12 mouse cellular contexts compared by ENCODE assay signal in the genomic region with DNA sequence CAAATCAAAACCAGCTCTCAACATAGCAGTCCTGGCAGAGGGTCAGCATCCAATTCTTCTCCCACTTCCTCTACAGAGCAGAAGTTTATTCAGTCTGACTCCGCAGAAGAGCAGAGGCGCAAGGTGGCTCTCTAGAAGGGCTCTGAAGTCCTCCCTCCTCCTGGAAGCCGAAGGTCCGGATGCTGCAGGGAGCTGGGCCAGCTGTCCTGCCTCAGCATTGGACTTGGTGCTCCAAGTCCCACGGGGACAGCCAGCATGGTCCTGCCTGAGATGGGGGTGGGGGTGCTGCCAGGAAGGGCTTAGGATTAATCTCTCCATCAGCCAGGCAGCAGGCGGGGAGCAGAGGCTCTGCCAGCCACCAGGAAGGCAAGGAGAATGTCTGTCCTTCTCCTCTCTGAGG. TPM values are rescaled to one million over a fixed set of nuclear protein-coding genes. Genes with fewer than 3 reads are reported as not detected.
A peak's percentile ranks its signal among the peaks of the same experiment; 100 is the strongest.
DNase-seq lines count a peak whose midpoint lies in the region; ATAC-seq and TF ChIP-seq lines count a peak whose summit lies in the region.
"Had no signal": no experiment of that assay in that cellular context is flagged by ENCODE, and none has a peak within 500 bp of the region (broad histone marks: within the 10 kb centered on the region; RNA-seq: fewer than 3 reads in every experiment).

A gene (minus strand): TSS at position 303 of the 400 bp plus-strand sequence.

- intact Hi-C loops in left cerebral cortex, postnatal 25 days (cut with DNase I): no loop called here

- no peak within 1 kb of the TSS for H3K4me2 ChIP-seq in hindbrain, embryonic 14.5 days (replicated peaks)
- H3K4me2 ChIP-seq: hindbrain, embryonic 15.5 days; liver, embryonic 12.5 days had no signal

- peak within 1 kb of the TSS; percentile 57 for H3K27ac ChIP-seq in hindbrain, embryonic 10.5 days
- no peak within 1 kb of the TSS for H3K27ac ChIP-seq in hindbrain, embryonic 14.5 days
- H3K27ac ChIP-seq: hindbrain, embryonic 15.5 days; liver, embryonic 12.5 days had no signal

- no peak for TF ChIP-seq POLR2A in brain, embryonic 14.5 days (IDR thresholded peaks at IDR 0.05; ENCODE audit: borderline replicate concordance, extremely low read depth, insufficient read depth, insufficient read length, poor library complexity, severe bottlenecking)

- TF ChIP-seq CTCF in brain, embryonic 14.5 days (IDR thresholded peaks at IDR 0.05; ENCODE audit: borderline replicate concordance, extremely low read depth, insufficient read depth, insufficient read length): no peak

- H3K27me3 ChIP-seq in hindbrain, embryonic 10.5 days (ENCODE audit: insufficient read depth, poor library complexity, severe bottlenecking): peaks cover 55% of the 10 kb centered on the region
- peaks cover 12% of the 10 kb centered on the region for H3K27me3 ChIP-seq in hindbrain, embryonic 14.5 days (ENCODE audit: control insufficient read depth, insufficient read depth, low read length)

- H3K9me3 ChIP-seq in hindbrain, embryonic 10.5 days: no peaks in the 10 kb centered on the region
- no peaks in the 10 kb centered on the region for H3K9me3 ChIP-seq in hindbrain, embryonic 14.5 days (ENCODE audit: control insufficient read depth, low read length)
- H3K9me3 ChIP-seq: hindbrain, embryonic 15.5 days; liver, embryonic 12.5 days had no signal

- no peaks in the 10 kb centered on the region for H3K36me3 ChIP-seq in hindbrain, embryonic 10.5 days
- H3K36me3 ChIP-seq in hindbrain, embryonic 14.5 days (replicated peaks; ENCODE audit: control insufficient read depth, insufficient read depth): no peaks in the 10 kb centered on the region
- H3K36me3 ChIP-seq: hindbrain, embryonic 15.5 days; liver, embryonic 12.5 days had no signal

- no peak for DNase-seq in hindbrain, embryonic 10.5 days (ENCODE audit: low spot score)
- DNase-seq in hindbrain, embryonic 14.5 days (ENCODE audit: low spot score): no peak
- peak; percentile 5 for DNase-seq in brain, embryonic 14.5 days (ENCODE audit: low read depth)
- peak; percentile 10 to 39 for DNase-seq in gastrocnemius, adult 8-10 months (ENCODE audit: low spot score in 2 of 2)
- peak; percentile 25 to 64 for DNase-seq in kidney, postnatal 25 days
- no peak for DNase-seq in left cerebral cortex, postnatal 25 days (ENCODE audit: low spot score in 2 of 2)
- no peak for DNase-seq in left cerebral cortex, adult 9 months (ENCODE audit: low spot score in 2 of 2)
- no peak for DNase-seq in layer of hippocampus, adult 8-10 months (ENCODE audit: low spot score in 2 of 2)

- no peak within 1 kb of the TSS for H3K9ac ChIP-seq in hindbrain, embryonic 14.5 days
- H3K9ac ChIP-seq: hindbrain, embryonic 15.5 days; liver, embryonic 12.5 days had no signal

- no peak within 1 kb of the TSS for H3K4me3 ChIP-seq in hindbrain, embryonic 10.5 days
- no peak within 1 kb of the TSS for H3K4me3 ChIP-seq in hindbrain, embryonic 14.5 days (replicated peaks; ENCODE audit: low read length)
- H3K4me3 ChIP-seq: erythroblast, embryonic 14.5 days; hindbrain, embryonic 15.5 days; liver, embryonic 12.5 days had no signal

- ATAC-seq in hindbrain, embryonic 14.5 days (ENCODE audit: low FRiP score): no peak
- ATAC-seq: liver, embryonic 12.5 days had no signal

- WGBS in hindbrain, embryonic 10.5 days: 48% methylated on average over 6 of the region's 6 CpGs
- WGBS in hindbrain, embryonic 14.5 days: 34% methylated on average over 6 of the region's 6 CpGs

- H3K4me1 ChIP-seq in hindbrain, embryonic 10.5 days (replicated peaks): peaks cover 66% of the 10 kb centered on the region
- H3K4me1 ChIP-seq in hindbrain, embryonic 14.5 days (replicated peaks; ENCODE audit: control insufficient read depth, insufficient read depth, low read length): peaks cover 5% of the 10 kb centered on the region; the same call in 1 of the 2 replicates
- H3K4me1 ChIP-seq: liver, embryonic 12.5 days had no signal

RNA-seq across cellular contexts. Expression of the gene that starts here (rescaled TPM):
- polyA plus RNA-seq in hindbrain, embryonic 10.5 days (2016; fragmentation: Nextera tagmentation; extraction: Ambion mirVana): 0.16 and 0.29 TPM in 2 replicates
- polyA plus RNA-seq in hindbrain, embryonic 14.5 days (2014; fragmentation: Nextera tagmentation; extraction: Ambion mirVana): 0.09 and 0.16 TPM in 2 replicates
- polyA plus RNA-seq in brain, embryonic 14.5 days (2012; rRNA removed): 0.14 and 0.23 TPM in 2 replicates
- 10 to 100 TPM in 3 of 4 experiments, 1 to 10 TPM in 1; 8.3 to 22.8 (median 16.5) TPM for total RNA-seq in gastrocnemius, adult 8-10 months (2022)
- total RNA-seq in left cerebral cortex, postnatal 25 days (2021): 1 to 10 TPM; 3.3 to 4.0 TPM
- total RNA-seq in layer of hippocampus, adult 8-10 months (2022): 1 to 10 TPM; 1.7 to 3.8 (median 2.8) TPM
- total RNA-seq: neutrophil, adult 5-6 weeks had no signal
- polyA plus RNA-seq: erythroblast, embryonic 14.5 days; liver, embryonic 12.5 days had no signal

Comparison
In these comparisons a context has a peak if more than half of its experiments do, and no peak if none do; other contexts are left out.
1. Peak in DNase-seq in brain, embryonic 14.5 days; RNA of the gene not detected or under 1 TPM.
2. DNase-seq: peak in gastrocnemius, adult 8-10 months (2 of 2) and kidney, postnatal 25 days (2 of 2); none in hindbrain, embryonic 10.5 days (single experiment), hindbrain, embryonic 14.5 days (single experiment), left cerebral cortex, postnatal 25 days (0 of 2), left cerebral cortex, adult 9 months (0 of 2) and layer of hippocampus, adult 8-10 months (0 of 2).